Mouse (Mus musculus) adrenal gland, adult 2 months (tissue): ENCODE measurements at regions not wholly inside any gene's neighbourhood (a gene's known extent, or its start where the extent isn't known, plus 50 kb on each side); places are given as distances from the start of the nearest gene placed in this dataset.

Experiments
- DNase-seq: peaks from one replicate; pipeline ENCODE4 v3.0.0; 2021

- no peak for DNase-seq
Observed at GRCm38 (mm10) chr2:109576946-109577345, 97.6 kb upstream of the Bdnf start.

GRCm38 (mm10) chr2:109578870-109579310, 95.6 kb upstream of the Bdnf start:
- no peak for DNase-seq

GRCm38 (mm10) chr2:109618341-109619058, 56.0 kb upstream of the Bdnf start:
- no peak for DNase-seq

GRCm38 (mm10) chr2:109619676-109620075, 54.8 kb upstream of the Bdnf start:
- no peak for DNase-seq

GRCm38 (mm10) chr2:109621595-109621994, 52.9 kb upstream of the Bdnf start:
- no peak for DNase-seq
